Mouse (Mus musculus) bone marrow, adult 2 months (tissue): ENCODE results near the gene Pttg1ip. TPM values are rescaled to one million over a fixed set of nuclear protein-coding genes. Genes with fewer than 3 reads are reported as not detected.

Source experiments
- H3K27ac ChIP-seq: fragments of 200-500 bp; 2 replicates; pipeline ENCODE4 v1.5.1; 2012; ENCODE audit warnings: low read depth, mild to moderate bottlenecking, control low read depth, inconsistent platforms, low read length; ENCODE audit not compliant: control insufficient read depth, poor library complexity, insufficient read depth
- H3K4me1 ChIP-seq: fragments of 200-500 bp; 2 replicates; pipeline ENCODE4 v1.6.1; 2011; ENCODE audit warnings: low read length; ENCODE audit not compliant: control insufficient read depth, insufficient read depth
- H3K4me3 ChIP-seq: fragments of 200-500 bp; replicated peaks from 2 replicates; pipeline ENCODE3; 2011; ENCODE audit warnings: mild to moderate bottlenecking, low read depth, low read length, control low read depth; ENCODE audit not compliant: control insufficient read depth
- CTCF ChIP-seq: fragments of 200-500 bp; IDR thresholded peaks from 2 replicates; pipeline ENCODE4 v1.5.1; 2011; ENCODE audit warnings: low read length, control low read depth; ENCODE audit not compliant: control insufficient read depth, insufficient read depth
- POLR2A ChIP-seq: fragments of 200-500 bp; IDR thresholded peaks from 2 replicates; pipeline ENCODE4 v1.6.1; 2011; ENCODE audit warnings: low read depth, mild to moderate bottlenecking, control low read depth, low read length, borderline replicate concordance; ENCODE audit not compliant: control insufficient read depth
- WGBS: fragments of 180-500 bp; shearing (Covaris S2); methylation state at CpG from one replicate; pipeline ENCODE4 v1.1.7; 2018; 5-methylcytosine and 5-hydroxymethylcytosine counted together
- polyA plus RNA-seq: library from polyadenylated mRNA; stranded (reverse); fragments of >200 nt; gene quantifications from 2 replicates; pipeline ENCODE4 v1.2.4, GENCODE M21; 2011; ENCODE audit warnings: low replicate concordance; ENCODE audit not compliant: missing spikeins, insufficient read depth, insufficient read length

Gene Pttg1ip
- polyA plus RNA-seq, 1 experiment, result 67.0 TPM

DNA sequence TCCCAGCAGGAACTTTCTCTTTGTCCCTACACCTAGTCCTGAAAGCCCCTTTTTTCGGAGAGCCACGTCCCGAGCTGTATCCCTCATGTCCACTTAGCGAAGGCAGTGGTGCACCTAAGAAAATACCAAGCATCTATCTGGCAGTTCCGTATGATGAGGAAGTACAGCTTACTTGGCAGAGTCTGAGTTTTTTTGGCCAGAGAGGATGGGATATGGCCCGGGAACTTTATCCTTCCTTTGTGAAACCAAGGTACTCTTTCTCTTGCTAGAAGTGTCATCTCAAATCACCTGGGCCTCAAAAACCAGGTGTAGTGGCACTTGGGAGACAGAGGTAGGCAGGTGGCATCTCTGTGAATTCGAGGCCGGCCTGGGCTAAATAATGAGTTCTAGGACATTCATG is 40.0 kb downstream of the Pttg1ip start:
- WGBS, result 56% methylated on average over 8 of the region's 8 CpGs
- H3K4me3 ChIP-seq, result peak overlapping the region; percentile 60
- peak overlapping the region; percentile 93 for H3K27ac ChIP-seq
- H3K4me1 ChIP-seq, result peaks cover 7% of the 10 kb centered on the region
- TF ChIP-seq CTCF (no peak), POLR2A (no peak)

DNA sequence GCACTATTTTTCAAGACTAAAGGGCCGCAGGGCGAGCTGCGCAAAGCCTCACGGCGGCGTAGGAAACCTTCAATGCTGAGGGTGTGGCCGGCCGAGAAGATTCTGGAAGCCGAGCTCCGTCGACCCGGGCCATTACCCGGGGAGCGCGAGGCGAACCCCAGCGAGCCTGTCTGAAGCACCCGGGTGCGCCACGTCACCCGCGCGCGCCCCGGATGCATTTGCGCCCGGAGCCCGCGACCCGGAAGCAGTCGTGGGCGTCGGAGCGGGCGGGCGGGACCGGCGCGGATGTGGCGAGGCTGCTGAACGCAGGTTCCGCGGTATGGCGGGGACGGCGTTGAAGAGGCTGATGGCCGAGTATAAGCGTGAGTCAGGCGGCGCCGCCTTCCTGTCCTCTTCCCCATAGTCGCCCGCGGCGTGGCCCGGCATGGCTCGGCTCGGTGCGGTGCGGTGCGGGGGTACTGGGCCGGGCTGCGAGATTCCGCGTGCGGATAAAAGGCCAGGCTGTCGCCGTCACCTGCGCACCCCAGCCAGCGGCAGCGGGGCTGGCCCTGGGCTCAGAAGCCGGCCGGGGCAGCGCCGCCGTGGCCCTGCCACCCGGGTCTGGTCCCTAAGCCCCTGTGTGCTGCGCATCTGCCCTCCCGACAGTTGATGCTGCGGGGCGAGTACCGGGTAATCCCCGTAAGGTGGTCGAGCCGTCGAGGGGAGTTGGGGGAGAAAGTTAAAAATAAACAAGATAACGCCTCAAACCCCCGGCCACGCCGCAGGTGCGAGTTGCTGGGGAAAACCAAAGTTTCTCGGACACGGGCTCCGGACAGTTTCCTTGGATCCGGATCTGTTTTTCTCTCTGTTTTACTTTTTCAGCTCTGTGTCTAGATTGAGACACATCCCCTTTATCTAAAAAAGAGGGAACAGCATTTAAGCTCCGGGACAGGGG is 40.8 kb downstream of the Pttg1ip start, which contains the start of gene Ube2g2:
Gene Ube2g2 (plus strand): TSS at position 221 of the 934 bp plus-strand sequence.
- H3K27ac ChIP-seq, result peak within 1 kb of the TSS; percentile 93
- H3K4me1 ChIP-seq, result peaks cover 8% of the 10 kb centered on the region
- H3K4me3 ChIP-seq, result peak within 1 kb of the TSS; percentile 94
- WGBS, result under 1% methylated on average over 96 of the region's 96 CpGs
- no peak for TF ChIP-seq CTCF
- TF ChIP-seq POLR2A, result no peak; the same call in 1 of the 2 replicates

DNA sequence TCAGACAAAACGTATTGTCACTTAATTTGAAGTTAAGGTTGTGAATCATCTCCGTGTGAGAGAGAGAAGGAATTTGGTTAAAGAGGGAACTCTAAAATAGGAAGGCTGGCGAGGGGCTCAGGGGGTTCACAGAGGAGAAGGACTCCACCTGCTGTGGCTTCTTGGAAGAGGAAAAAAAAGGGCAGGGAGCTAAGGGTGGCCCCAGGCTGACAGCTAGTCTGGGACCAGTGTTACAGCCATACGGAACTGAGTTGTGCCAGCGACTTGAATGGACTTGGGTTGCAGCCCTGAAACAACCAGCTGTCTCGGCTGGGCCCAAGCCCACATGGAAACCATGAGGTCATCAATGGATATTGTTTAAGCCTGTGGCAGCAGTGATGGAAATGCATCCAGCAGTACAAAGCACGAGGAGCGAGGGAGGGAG is 41.6 kb downstream of the Pttg1ip start:
- WGBS, result 11% methylated on average over 8 of the region's 8 CpGs
- Histone ChIP-seq H3K4me1 (peaks cover 8% of the 10 kb centered on the region), H3K27ac (peak overlapping the region; percentile 24), H3K4me3 (peak overlapping the region; percentile 60)
- TF ChIP-seq CTCF, result no peak
- TF ChIP-seq POLR2A, result no peak

DNA sequence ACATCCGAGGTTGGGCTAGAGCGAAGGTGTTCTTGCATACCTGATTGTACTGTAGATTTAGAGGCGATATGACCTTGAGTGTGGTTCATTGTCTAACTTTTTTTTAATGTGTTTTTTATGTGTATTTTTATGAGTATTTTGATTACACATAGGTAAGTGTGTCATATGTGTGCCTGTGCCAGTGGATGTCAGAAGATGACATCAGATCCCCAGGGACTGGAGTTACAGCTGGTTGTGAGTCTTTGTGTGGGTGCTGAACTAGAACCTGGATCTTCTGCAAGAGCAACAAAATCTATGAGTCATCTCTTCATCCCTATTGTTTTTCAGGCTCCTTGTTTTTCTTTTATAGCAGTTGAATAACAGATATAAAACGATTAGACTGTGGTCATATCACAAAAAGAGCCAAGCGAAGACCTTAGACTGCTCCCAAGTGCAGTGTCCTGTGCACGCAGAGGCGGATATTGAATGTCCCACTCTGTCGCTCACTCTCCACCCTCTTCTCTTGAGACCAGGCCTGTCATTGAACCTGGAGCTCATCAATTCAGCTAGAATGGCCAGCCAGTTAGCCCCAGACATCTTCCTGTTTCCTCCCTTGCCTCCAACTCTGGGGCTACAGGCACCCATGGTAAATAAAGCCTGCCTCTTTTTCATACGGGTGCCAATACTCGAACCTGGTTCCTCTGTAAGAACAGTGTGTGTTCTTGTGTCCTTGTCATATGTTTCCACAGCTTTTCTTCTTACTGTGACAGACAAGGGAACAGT is 42.3 kb downstream of the Pttg1ip start:
- Histone ChIP-seq H3K4me3 (no peak overlapping the region), H3K27ac (no peak overlapping the region), H3K4me1 (peaks cover 8% of the 10 kb centered on the region)
- TF ChIP-seq CTCF, result no peak
- no peak for TF ChIP-seq POLR2A
- WGBS, result 77% methylated on average over 10 of the region's 10 CpGs

DNA sequence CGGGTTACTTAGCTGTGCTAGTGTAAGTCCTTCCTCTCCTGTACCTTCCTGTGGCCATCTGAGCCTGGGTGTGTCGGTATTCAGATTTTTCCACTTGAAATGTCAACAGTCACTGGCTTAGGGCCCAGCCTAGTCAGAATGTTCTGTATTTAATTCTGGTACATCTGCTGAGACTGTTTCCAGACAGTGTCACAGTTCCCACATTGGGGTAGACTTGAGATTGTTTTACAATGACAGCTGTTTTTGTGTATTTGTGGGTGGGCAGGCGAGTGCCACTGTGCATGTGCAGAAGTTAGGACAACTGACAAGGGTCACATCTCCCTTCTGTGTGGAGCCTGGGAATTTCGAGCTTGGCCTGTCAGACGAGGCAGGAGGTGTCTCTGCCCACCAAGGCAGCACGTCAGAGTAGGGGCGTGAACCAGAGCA is 43.1 kb downstream of the Pttg1ip start:
- 65% methylated on average over 7 of the region's 7 CpGs for WGBS
- 0 out of 2 replicates have a peak overlapping the region, but pooled peaks have one; percentile 19 for H3K27ac ChIP-seq
- H3K4me3 ChIP-seq, result no peak overlapping the region
- TF ChIP-seq CTCF, result no peak; the same call in 1 of the 2 replicates
- TF ChIP-seq POLR2A, result no peak
- H3K4me1 ChIP-seq, result peaks cover 8% of the 10 kb centered on the region

DNA sequence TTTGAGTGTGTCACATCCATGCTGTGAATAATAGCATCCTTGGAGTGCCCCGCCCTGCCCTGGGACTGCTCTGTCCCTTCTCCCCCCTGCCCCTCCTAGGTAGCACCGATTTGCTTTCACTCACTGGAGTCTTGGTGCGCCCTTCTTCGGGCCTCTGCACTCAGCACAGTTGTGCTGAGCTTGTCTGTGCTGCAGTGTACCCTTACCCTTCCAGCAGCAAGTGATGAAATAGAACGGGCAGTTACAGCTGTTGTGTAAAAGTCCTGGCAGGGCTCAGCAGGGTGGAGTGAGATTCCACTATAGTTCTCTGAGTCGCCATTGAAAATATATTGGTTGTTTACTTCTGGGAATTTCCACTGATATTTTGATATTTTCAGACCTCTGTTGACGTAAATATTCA is 44.5 kb downstream of the Pttg1ip start:
- peaks cover 10% of the 10 kb centered on the region for H3K4me1 ChIP-seq
- no peak overlapping the region for H3K4me3 ChIP-seq
- TF ChIP-seq POLR2A, result no peak
- no peak for TF ChIP-seq CTCF
- WGBS, result 52% methylated on average over 7 of the region's 7 CpGs
- H3K27ac ChIP-seq, result peak overlapping the region; percentile 58; the same call in 1 of the 2 replicates

DNA sequence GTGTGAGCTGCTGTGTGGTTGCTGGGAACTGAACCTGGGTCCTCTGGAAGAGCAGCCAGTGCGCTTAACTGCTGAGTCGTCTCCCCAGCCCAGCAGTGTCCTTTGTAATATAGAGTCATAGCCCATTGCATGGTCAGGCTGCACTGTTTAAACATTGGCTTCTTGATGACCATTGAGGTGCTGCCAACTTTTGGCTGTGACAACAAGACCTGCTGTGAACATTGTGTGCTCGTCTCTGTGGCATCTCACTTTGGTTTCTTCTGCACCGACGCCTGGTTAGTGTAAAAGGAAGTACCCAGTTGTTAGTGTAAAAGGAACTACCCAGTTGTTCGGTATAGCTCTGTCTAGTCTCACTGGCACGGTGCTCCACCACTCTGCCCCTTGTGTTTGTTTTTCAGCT is 45.1 kb downstream of the Pttg1ip start:
- TF ChIP-seq POLR2A, result 0 out of 2 replicates have a peak, but pooled peaks have one; percentile 12
- TF ChIP-seq CTCF, result no peak
- WGBS, result 22% methylated on average over 7 of the region's 7 CpGs
- Histone ChIP-seq H3K4me3 (no peak overlapping the region), H3K27ac (peak overlapping the region; percentile 76), H3K4me1 (peaks cover 10% of the 10 kb centered on the region)

DNA sequence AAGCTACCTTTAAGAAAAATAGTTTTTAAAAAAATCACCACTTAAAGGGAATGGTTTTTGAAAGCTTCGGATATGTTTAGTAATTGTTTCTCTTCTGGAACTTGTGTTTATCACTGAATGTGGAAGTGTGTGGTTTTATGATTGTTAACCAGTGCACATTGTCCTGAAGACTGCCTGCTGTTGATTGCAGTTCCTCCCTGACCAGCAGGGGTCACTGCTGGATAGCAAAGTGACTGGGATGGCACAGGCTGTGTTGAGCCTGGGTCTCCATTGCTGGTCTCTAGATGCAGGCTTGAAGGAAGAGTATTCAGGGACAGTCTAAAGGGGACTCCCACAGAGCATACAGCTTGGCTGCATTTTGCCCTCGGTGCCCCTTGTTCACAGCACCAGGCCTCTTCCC is 46.0 kb downstream of the Pttg1ip start:
- H3K27ac ChIP-seq, result no peak overlapping the region

More for the DNA sequence above, 46.0 kb downstream of the Pttg1ip start:
- Histone ChIP-seq H3K4me3 (no peak overlapping the region), H3K4me1 (peaks cover 10% of the 10 kb centered on the region)
- TF ChIP-seq CTCF, result peak; percentile 100
- no peak for TF ChIP-seq POLR2A
- WGBS, result 35% methylated on average over 2 of the region's 2 CpGs
